Mouse (Mus musculus) left cerebral cortex, adult 2 months (tissue): ENCODE results near the gene A330070K13Rik. TPM values are rescaled to one million over a fixed set of nuclear protein-coding genes. Genes with fewer than 3 reads are reported as not detected.
A peak's percentile ranks its signal among the peaks of the same experiment; 100 is the strongest.

Experiments used
- DNase-seq, 2 experiments: peaks; one replicate each; pipeline ENCODE4 v3.0.0; 2021 to 2022; ENCODE audit warnings: low spot score in 2 of 2, mixed read lengths in 1 of 2; ENCODE audit errors: extremely low spot score in 1 of 2
- H3K27ac ChIP-seq: fragments of 200-600 bp; 2 replicates; pipeline ENCODE4 v1.8.1; 2022
- H3K4me3 ChIP-seq: fragments of 200-600 bp; 2 replicates; pipeline ENCODE4 v1.8.1; 2022
- CTCF ChIP-seq: fragments of 200-600 bp; IDR thresholded peaks from 2 replicates; pipeline ENCODE4 v1.8.1; 2022; ENCODE audit warnings: antibody characterized with exemption, mild to moderate bottlenecking, moderate library complexity
- intact Hi-C: fragments of 180-260 bp; cut with DNase I; formaldehyde crosslinking; loops from one replicate; pipeline ENCODE4 v1.15.1; 2025
- long read RNA-seq, 2 experiments: library from polyadenylated mRNA; stranded (forward); transcript quantifications; one replicate each; pipeline ENCODE4 v2.0.0; 2021; ENCODE audit warnings: borderline mapping rate in 2 of 2
- total RNA-seq, 2 experiments: library from RNA; stranded (reverse); gene quantifications; 2 replicates each; pipeline ENCODE4 v1.2.3; 2021

Gene A330070K13Rik
- 1 to 10 TPM; 1.0 to 1.6 TPM for total RNA-seq
- long read RNA-seq, experiment 1, partial matches to known transcripts = 0 of 1 reads
- long read RNA-seq, experiment 1, other reads (novel, unspliced or antisense) = 0 of 1 reads
- long read RNA-seq, experiment 2, partial matches to known transcripts = 0 of 1 reads
- long read RNA-seq, experiment 2, other reads (novel, unspliced or antisense) = 1 of 1 reads

- H3K4me3 ChIP-seq = peak within 1 kb of the TSS; percentile 47
- intact Hi-C loops = no loop called here
- peak within 1 kb of the TSS; percentile 72 for H3K27ac ChIP-seq
- TF ChIP-seq CTCF = no peak
- peak; percentile 23 to 27 for DNase-seq
Observed at GRCm38 (mm10) chr5:130384222-130384912, at the start of gene A330070K13Rik. Gene A330070K13Rik (minus strand): TSS chr5:130384631.

GRCm38 (mm10) chr5:130411516-130411915 is 27.1 kb upstream of the A330070K13Rik start:
- peak; percentile 31 to 47 for DNase-seq
- no peak for TF ChIP-seq CTCF
- no peak overlapping the region for H3K27ac ChIP-seq
- intact Hi-C loops = no loop called here
- 0 out of 2 replicates have a peak overlapping the region, but pooled peaks have one; percentile 5 for H3K4me3 ChIP-seq

GRCm38 (mm10) chr5:130409706-130410105 is 25.3 kb upstream of the A330070K13Rik start:
- intact Hi-C loops = loop anchor here (5.0 kb wide), 2 partner anchors 132 to 403 kb away; no protein-coding TSS in a partner anchor
- no peak for DNase-seq
- Histone ChIP-seq H3K4me3 (no peak overlapping the region), H3K27ac (no peak overlapping the region)
- no peak for TF ChIP-seq CTCF

- intact Hi-C loops = loop anchor here (2.0 to 5.0 kb wide), 3 partner anchors 128 to 448 kb away; no protein-coding TSS in a partner anchor
Observed at GRCm38 (mm10) chr5:130405201-130405600, 20.8 kb upstream of the A330070K13Rik start.

GRCm38 (mm10) chr5:130400136-130400917 is 15.9 kb upstream of the A330070K13Rik start:
- intact Hi-C loops = no loop called here
- Histone ChIP-seq H3K4me3 (no peak overlapping the region), H3K27ac (no peak overlapping the region)

More at GRCm38 (mm10) chr5:130405201-130405600, 20.8 kb upstream of the A330070K13Rik start:
- DNase-seq = peak; percentile 51 to 73
- Histone ChIP-seq H3K4me3 (no peak overlapping the region), H3K27ac (no peak overlapping the region)
- TF ChIP-seq CTCF = peak; percentile 93

GRCm38 (mm10) chr5:130395142-130395541 is 10.7 kb upstream of the A330070K13Rik start:
- no peak for TF ChIP-seq CTCF
- DNase-seq = no peak
- intact Hi-C loops = no loop called here
- Histone ChIP-seq H3K27ac (no peak overlapping the region), H3K4me3 (no peak overlapping the region)

More at GRCm38 (mm10) chr5:130400136-130400917, 15.9 kb upstream of the A330070K13Rik start:
- TF ChIP-seq CTCF = no peak
- no peak for DNase-seq

- DNase-seq = no peak
- Histone ChIP-seq H3K27ac (no peak overlapping the region), H3K4me3 (no peak overlapping the region)
- TF ChIP-seq CTCF = no peak
- intact Hi-C loops = no loop called here
Observed at GRCm38 (mm10) chr5:130394386-130394785, 10.0 kb upstream of the A330070K13Rik start.

GRCm38 (mm10) chr5:130393618-130394355 is 9.4 kb upstream of the A330070K13Rik start:
- peak; percentile 10 for TF ChIP-seq CTCF
- Histone ChIP-seq H3K27ac (no peak overlapping the region), H3K4me3 (no peak overlapping the region)
- no peak for DNase-seq
- intact Hi-C loops = no loop called here

GRCm38 (mm10) chr5:130386418-130386817 is 2.0 kb upstream of the A330070K13Rik start:
- Histone ChIP-seq H3K4me3 (no peak overlapping the region), H3K27ac (no peak overlapping the region)
- TF ChIP-seq CTCF = no peak
- intact Hi-C loops = no loop called here
- DNase-seq = no peak

GRCm38 (mm10) chr5:130375411-130375810 is 9.0 kb downstream of the A330070K13Rik start:
- DNase-seq = no peak
- intact Hi-C loops = no loop called here
- TF ChIP-seq CTCF = no peak
- no peak overlapping the region for H3K4me3 ChIP-seq
- H3K27ac ChIP-seq = no peak overlapping the region

- no peak within 1 kb of the TSS for H3K4me3 ChIP-seq
- no peak within 1 kb of the TSS for H3K27ac ChIP-seq
- intact Hi-C loops = no loop called here
- no peak for DNase-seq
- no peak for TF ChIP-seq CTCF
Observed at GRCm38 (mm10) chr5:130369237-130369636, 15.2 kb downstream of the A330070K13Rik start, which contains the start of gene Caln1. Gene Caln1 (plus strand): TSS chr5:130369455.
